Mouse (Mus musculus): Measurements from ENCODE around the gene Prickle3.

Prickle3 gene

DNA sequence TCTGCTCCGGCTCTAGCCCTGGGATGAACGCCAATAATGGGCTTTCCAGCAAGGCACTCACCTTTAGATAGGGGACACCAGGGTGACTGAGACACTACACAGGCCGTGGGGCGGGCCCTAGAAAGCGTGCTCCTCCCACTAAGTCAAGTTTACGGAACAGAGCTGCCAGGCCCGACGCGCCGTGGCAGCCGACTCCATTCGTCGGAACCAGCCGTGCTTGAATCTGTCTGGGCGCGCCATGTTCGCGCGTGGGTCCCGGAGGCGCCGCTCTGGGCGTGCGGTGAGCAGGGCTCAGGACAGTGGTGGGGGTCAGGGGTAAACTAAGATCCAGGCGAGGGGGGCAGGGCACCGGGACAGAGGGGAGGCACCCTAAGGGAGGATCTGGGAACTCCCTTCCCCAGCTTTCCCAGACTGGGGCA is at the start of gene Prickle3:
Prickle3 (plus strand) TSS at position 40 of the 419 bp plus-strand sequence.
- no peak for DNase-seq (ENCODE audit: low read depth in 1 of 2, low spot score in 2 of 2)

GRCm38 (mm10) chrX:7610035-7610434 is 47.0 kb upstream of the Prickle3 start:
- DNase-seq (ENCODE audit: low read depth in 1 of 2, low spot score in 2 of 2) = no peak

- DNase-seq (ENCODE audit: low read depth in 1 of 2, low spot score in 2 of 2) = no peak
These were observed 46.4 kb upstream of the Prickle3 start for GRCm38 (mm10) chrX:7610536-7611258.

DNA sequence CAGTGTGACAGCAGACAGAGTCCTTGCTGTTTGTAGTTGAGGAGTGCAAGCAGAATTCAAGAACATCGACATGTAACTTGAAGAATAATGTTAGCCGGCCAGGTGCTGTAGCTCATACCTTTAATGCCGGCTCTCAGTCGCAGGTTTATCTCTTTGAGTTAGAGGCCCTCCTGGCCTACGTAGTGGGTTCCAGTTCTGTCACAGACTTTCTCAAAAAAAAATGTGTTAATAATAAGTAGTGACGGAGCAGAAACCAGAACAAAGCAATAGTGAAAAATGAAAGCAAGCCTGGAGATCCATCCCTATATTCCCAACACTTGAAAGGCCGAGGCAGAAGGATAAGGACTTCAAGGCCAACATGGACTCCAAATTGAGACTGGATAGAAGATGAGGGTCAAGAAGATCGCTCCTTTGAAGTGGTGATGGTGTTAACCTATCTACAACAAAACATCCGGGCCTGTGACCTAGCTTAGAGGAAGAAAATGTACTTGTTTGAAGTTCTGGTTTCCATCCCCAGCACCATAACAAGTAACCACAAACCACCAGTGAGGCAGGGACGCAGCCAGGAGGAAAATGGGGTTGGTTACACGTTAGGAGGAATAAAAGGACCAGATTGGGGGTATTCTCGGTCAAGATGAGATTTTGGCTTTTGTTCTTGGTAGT is 39.0 kb upstream of the Prickle3 start:
- DNase-seq (ENCODE audit: low read depth in 1 of 2, low spot score in 2 of 2) = no peak

DNA sequence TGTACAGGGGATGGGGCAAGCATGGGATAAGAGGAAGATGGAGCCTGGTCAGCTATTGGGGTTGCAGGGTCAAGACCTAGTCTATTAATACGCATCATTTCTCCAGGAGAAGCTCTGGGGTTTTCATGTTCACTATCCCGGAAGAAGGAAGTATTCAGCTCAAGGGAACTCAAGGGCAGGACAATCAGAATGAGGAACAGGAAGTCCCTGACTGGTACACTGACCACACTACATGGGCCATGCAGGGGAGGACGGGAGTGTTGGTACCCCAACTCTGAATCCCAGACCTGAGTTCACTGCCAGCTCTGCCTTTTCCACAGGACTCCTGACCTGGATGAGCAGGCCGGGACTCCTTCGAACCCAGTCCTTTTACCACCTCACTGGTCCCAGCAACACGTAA is 24.5 kb upstream of the Prickle3 start:
- DNase-seq (ENCODE audit: low read depth in 1 of 2, low spot score in 2 of 2) = no peak

- no peak for DNase-seq (ENCODE audit: low read depth in 1 of 2, low spot score in 2 of 2)
These were observed 22.0 kb upstream of the Prickle3 start for GRCm38 (mm10) chrX:7635101-7635500.

- DNase-seq (ENCODE audit: low read depth in 1 of 2, low spot score in 2 of 2) = peak; percentile 23 to 37
These were observed 18.5 kb upstream of the Prickle3 start, which contains the start of gene Syp for GRCm38 (mm10) chrX:7638401-7639091. Syp (plus strand) TSS chrX:7638471.

DNA sequence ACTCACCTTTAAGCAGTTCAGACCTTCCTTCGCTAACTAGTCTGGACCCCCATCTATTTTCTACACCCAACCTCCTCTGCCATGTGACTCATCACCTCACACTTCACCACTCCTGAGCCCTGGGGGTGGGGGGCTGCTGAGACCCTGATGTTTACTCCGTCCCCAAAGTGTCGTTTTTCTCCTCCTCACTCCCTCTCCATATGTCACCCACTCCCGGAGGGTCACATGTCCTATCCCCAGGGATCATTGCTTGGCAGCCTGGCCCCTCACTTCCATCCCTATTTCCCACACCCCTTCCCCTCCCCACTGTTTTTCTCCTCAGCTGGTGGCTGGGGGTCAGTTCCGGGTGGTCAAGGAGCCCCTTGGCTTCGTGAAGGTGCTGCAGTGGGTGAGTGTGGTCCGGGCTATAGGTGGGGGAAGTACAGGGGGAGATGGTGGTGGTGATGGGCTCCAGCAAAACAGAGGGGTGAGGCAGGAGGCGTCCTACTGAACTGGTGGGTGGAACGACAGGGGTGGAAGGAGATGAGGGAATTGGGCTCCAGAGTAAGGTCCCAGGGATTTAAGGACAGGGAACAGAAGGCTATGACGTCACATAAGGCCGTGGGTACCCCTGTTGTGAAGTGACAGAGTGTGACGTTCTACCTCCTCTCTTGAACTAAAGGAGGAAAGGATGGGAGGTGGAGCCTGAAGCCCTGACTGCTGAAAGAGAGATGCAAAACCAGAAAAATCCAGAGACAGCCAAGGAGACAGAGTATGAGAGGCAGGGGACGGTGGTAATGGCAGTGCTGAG is 17.3 kb upstream of the Prickle3 start:
- no peak for DNase-seq (ENCODE audit: low read depth in 1 of 2, low spot score in 2 of 2)

DNA sequence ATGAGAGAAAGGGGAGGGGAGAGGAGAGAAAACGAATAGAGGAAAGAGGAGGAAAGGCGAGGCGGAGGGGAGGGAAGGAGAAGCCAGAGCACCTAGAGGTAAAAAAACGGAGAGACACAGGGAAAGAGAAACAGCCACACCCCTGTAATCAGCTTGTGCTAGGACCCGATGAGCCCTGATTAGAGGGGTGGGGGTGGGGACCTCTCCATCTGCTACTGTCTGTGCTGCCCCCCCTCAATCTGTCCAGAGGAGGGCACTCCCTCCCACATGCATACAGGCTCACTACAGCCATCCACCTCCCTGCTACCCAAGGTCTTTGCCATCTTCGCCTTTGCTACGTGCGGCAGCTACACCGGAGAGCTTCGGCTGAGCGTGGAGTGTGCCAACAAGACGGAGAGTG is 16.3 kb upstream of the Prickle3 start:
- DNase-seq (ENCODE audit: low read depth in 1 of 2, low spot score in 2 of 2) = no peak

DNA sequence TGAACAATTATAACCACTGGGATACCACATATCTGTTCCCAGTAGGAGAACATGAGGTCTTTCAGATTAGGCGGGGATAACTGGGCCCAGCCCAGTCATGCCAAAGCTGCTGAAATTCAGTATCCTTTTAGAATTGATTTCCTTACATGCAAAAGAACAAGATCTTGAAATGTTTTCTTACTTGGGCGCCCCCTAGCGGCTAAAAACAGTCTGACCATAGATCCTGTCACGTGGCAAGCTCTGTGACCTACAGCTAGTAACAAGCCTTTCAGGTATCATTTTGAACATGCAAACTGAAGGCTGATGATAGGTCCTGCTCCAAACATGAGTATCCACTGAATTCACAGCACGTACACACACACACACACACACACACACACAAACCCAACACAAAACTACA is 11.7 kb upstream of the Prickle3 start:
- peak; percentile 34 to 66 for DNase-seq (ENCODE audit: low read depth in 1 of 2, low spot score in 2 of 2)

DNA sequence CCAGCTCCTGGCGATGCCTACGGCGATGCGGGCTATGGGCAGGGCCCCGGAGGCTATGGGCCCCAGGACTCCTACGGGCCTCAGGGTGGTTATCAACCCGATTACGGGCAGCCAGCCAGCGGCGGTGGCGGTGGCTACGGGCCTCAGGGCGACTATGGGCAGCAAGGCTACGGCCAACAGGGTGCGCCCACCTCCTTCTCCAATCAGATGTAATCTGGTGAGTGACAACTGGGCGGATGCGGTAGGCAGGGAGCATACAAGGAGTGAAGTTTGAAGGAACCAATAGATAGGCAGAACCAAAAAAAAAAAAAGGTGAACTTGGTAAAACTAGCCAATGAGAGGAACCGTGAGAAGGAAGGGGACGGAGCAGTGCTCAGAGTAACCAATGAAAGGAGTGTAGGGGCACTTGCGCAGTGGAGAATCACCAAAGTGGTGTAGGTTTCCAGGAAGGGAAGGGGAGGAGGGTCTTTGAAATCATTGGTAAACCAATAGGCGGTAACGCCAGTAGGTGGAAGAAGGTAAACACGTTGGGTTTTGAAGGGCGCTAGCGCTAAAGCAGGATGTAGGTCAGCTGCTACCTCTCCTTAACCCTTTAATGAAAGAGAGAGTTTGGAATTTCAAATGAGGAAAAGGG is 8.3 kb upstream of the Prickle3 start:
- DNase-seq (ENCODE audit: low read depth in 1 of 2, low spot score in 2 of 2) = peak; percentile 42 to 50

DNA sequence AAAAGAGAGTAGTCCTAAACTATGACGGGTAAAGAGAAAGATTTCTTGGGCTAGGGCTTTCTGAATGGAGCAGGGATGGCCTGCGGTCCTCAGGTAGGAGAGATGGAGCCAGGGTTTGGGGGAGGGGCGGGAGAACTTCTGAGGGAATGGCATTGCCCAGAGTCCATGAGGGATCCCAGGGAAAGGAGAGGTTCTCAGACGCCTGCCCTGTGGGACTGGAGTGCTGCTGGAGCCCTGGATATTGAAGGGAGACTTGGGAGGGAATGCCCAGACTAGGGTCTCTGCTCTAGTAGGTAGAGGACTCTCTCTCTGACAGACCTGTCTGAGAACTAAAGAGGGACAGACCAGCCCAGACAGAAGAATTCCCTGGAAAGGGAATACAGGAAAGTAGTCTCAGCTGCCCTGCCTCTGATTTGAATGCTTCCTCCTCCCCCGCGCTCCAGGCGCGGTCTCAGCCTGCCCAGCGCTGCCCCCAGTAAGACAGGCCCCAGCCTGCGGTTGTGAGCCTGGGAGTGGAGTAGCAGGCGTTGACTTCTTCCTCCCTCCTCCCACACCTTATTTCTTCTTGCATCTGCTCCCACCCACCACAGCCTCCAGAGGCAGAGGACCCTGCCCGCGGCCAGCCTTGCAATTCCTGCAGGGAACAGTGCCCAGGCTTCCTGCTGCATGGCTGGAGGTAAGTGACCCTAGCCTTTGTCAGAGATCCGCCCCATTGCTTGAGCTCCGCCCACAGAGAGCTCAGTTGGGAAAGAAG is 1.1 kb downstream of the Prickle3 start:
- DNase-seq (ENCODE audit: low read depth in 1 of 2, low spot score in 2 of 2) = no peak

DNA sequence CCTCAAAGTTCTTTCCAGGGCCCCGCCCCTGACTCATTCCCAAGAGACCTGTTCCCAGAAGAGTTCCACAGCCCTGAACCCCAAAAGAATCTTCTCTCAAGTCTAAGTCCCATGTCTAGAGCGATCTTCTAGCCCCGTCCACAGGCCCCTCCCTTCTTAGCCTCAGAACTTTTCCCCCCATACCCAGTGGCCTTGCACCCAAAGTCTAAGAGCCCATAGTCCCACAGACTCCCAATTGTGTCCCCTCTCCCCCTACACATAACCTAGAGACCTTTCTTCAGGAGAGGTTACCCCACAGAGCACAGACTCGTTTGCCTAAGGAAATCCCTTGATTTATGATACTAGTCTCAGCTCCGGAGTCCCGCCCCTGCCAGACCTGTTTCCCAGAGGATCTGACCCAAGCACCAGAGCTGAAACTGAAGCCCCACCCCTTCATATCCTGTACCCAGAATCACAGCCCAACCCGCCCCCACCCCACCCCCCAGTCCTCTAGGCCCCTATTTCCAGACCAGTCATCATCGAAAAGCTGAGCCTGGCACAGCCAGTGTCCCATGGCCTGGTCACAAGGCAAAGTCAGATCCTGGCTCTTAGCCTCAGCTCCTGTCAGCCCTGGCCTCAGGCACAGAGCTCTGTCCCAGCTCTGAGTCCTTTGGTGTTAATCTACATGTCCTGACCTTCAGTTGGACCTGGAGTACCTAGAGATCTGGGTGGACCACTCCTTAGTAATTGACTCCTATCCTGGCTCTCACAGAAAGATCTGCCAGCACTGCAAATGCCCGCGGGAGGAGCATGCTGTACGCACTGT is 1.9 kb downstream of the Prickle3 start:
- no peak for DNase-seq (ENCODE audit: low read depth in 1 of 2, low spot score in 2 of 2)

GRCm38 (mm10) chrX:7661086-7661485 is 4.0 kb downstream of the Prickle3 start:
- DNase-seq (ENCODE audit: low read depth in 1 of 2, low spot score in 2 of 2) = no peak

- DNase-seq (ENCODE audit: low read depth in 1 of 2, low spot score in 2 of 2) = no peak
These were observed 5.9 kb downstream of the Prickle3 start for GRCm38 (mm10) chrX:7662936-7663335.

DNA sequence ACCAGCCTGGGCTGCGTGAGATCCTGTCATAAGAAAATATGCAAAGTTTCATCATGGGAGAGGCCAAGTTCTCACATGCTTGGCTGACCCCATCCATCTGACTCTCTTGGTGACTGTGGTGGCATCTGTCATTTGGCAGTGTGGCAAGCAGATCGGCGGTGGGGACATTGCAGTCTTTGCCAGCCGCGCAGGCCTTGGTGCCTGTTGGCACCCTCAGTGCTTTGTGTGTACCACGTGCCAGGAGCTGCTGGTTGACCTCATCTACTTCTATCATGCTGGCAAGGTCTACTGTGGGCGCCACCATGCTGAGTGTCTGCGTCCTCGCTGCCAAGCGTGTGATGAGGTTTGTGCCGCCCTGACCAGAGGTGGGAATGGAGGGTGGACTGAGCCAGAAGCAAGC is 7.7 kb downstream of the Prickle3 start:
- DNase-seq (ENCODE audit: low read depth in 1 of 2, low spot score in 2 of 2) = no peak

- DNase-seq (ENCODE audit: low read depth in 1 of 2, low spot score in 2 of 2) = no peak
These were observed 8.9 kb downstream of the Prickle3 start for GRCm38 (mm10) chrX:7665739-7666502.

GRCm38 (mm10) chrX:7670390-7670881 is 13.4 kb downstream of the Prickle3 start:
- no peak for DNase-seq (ENCODE audit: low read depth in 1 of 2, low spot score in 2 of 2)

All from monocyte, adult 2 months (primary cell).